ENCODE assay signal across 8 mouse cellular contexts in genomic region chr17:23545841-23546240, GRCm38 (mm10). TPM values are rescaled to one million over a fixed set of nuclear protein-coding genes. Genes with fewer than 3 reads are reported as not detected.
A peak's percentile ranks its signal among the peaks of the same experiment; 100 is the strongest.
DNase-seq lines count a peak whose midpoint lies in the region; ATAC-seq and TF ChIP-seq lines count a peak whose summit lies in the region.

No protein-coding gene starts in this region.

- no peaks in the 10 kb centered on the region for H3K36me3 ChIP-seq in CH12.LX (replicated peaks in 1 of 2; ENCODE audit: control insufficient read depth in 1 of 2, insufficient read depth in 1 of 2, low read length in 1 of 2)
- H3K36me3 ChIP-seq in forebrain, embryonic 16.5 days (ENCODE audit: control insufficient read depth, insufficient read depth): no peaks in the 10 kb centered on the region
- no peaks in the 10 kb centered on the region for H3K36me3 ChIP-seq in liver, embryonic 16.5 days (ENCODE audit: control insufficient read depth, insufficient read depth)

- TF ChIP-seq EP300 in CH12.LX (IDR thresholded peaks at IDR 0.05; ENCODE audit: low read length): no peak

- dilution Hi-C loops in CH12.LX (cut with MboI; ENCODE audit: extremely low pct_ligation_motif_present, extremely low pct_unique_long_range_greater_than_20kb, low sequenced_read_pairs): no loop called here

- H3K27ac ChIP-seq in gastrocnemius, adult 2 months: no peak overlapping the region
- H3K27ac ChIP-seq in CH12.LX (ENCODE audit: insufficient read depth, low read depth): no peak overlapping the region
- H3K27ac ChIP-seq in forebrain, embryonic 16.5 days (ENCODE audit: low read length): no peak overlapping the region
- H3K27ac ChIP-seq in liver, embryonic 16.5 days (ENCODE audit: low read length): no peak overlapping the region

- H3K4me3 ChIP-seq in gastrocnemius, adult 2 months: peak overlapping the region; percentile 84
- H3K4me3 ChIP-seq in CH12.LX (replicated peaks in 1 of 3; ENCODE audit: low read depth in 2 of 3, low read length in 2 of 3, poor library complexity in 1 of 3): no peak overlapping the region
- peak overlapping the region; percentile 72; the same call in 1 of the 2 replicates for H3K4me3 ChIP-seq in forebrain, embryonic 16.5 days (replicated peaks; ENCODE audit: low read length)
- peak overlapping the region; percentile 76 for H3K4me3 ChIP-seq in liver, embryonic 16.5 days (ENCODE audit: low read depth, low read length)

- no peaks in the 10 kb centered on the region for H3K79me2 ChIP-seq in CH12.LX (replicated peaks; ENCODE audit: control insufficient read depth, extremely low read depth, insufficient read depth, poor library complexity, severe bottlenecking)

- no peak overlapping the region for H3K9ac ChIP-seq in CH12.LX (ENCODE audit: insufficient read depth, low read depth)
- no peak overlapping the region for H3K9ac ChIP-seq in forebrain, embryonic 16.5 days (replicated peaks; ENCODE audit: low read depth, low read length)
- H3K9ac ChIP-seq in liver, embryonic 16.5 days (ENCODE audit: low read depth, low read length): no peak overlapping the region

- H3K4me1 ChIP-seq in CH12.LX (ENCODE audit: control insufficient read depth in 1 of 2, insufficient read depth in 2 of 2): peaks cover 2 to 3% of the 10 kb centered on the region in 2 experiments; a peak in 2 of 4 replicates
- peaks cover 12% of the 10 kb centered on the region for H3K4me1 ChIP-seq in forebrain, embryonic 16.5 days (replicated peaks; ENCODE audit: control insufficient read depth, insufficient read depth, low read length)
- peaks cover 21% of the 10 kb centered on the region for H3K4me1 ChIP-seq in liver, embryonic 16.5 days (ENCODE audit: control insufficient read depth, low read depth, low read length)

- in situ Hi-C loops in CH12.LX (cut with MboI; ENCODE audit: low pct_ligation_motif_present, low pct_unique_long_range_greater_than_20kb, low sequenced_read_pairs): no loop called here

- DNase-seq in gastrocnemius, adult 2 months: no peak
- no peak for DNase-seq in gastrocnemius, postnatal 36 days
- DNase-seq in CH12.LX (ENCODE audit: extremely low read depth): no peak
- no peak for DNase-seq in adrenal gland, adult 2 months
- DNase-seq in cerebellum, adult 9-11 months: no peak
- DNase-seq in cerebellum, postnatal 4 days (ENCODE audit: low spot score in 2 of 2): no peak

- no peak for TF ChIP-seq POLR2A in CH12.LX (IDR thresholded peaks at IDR 0.05; ENCODE audit: low read depth, low read length)

- ATAC-seq in forebrain, embryonic 16.5 days: no peak
- no peak for ATAC-seq in liver, embryonic 16.5 days (ENCODE audit: low read depth)

- no peak for TF ChIP-seq CTCF in gastrocnemius, adult 2 months (IDR thresholded peaks at IDR 0.05)
- no peak for TF ChIP-seq CTCF in CH12.LX (conservative IDR thresholded peaks at IDR 0.05 in 1 of 2, IDR thresholded peaks at IDR 0.05 in 1 of 2; ENCODE audit: low read depth in 2 of 2, low read length in 2 of 2)

- H3K27me3 ChIP-seq in CH12.LX (replicated peaks): no peaks in the 10 kb centered on the region
- peaks cover 3% of the 10 kb centered on the region; the same call in 1 of the 2 replicates for H3K27me3 ChIP-seq in forebrain, embryonic 16.5 days (replicated peaks; ENCODE audit: control insufficient read depth, insufficient read depth, low read length)
- H3K27me3 ChIP-seq in liver, embryonic 16.5 days (ENCODE audit: control insufficient read depth, insufficient read depth, low read depth, low read length): no peaks in the 10 kb centered on the region

- intact Hi-C loops in gastrocnemius, adult 2 months (cut with DNase I): no loop called here
- intact Hi-C loops in gastrocnemius, postnatal 36 days (cut with DNase I): loop anchor here (10.0 kb wide), 1 partner anchor 351 kb away; the partner anchor contains the start of gene Zfp40

- WGBS in forebrain, embryonic 16.5 days: 11% methylated on average over 6 of the region's 6 CpGs
- 5% methylated on average over 6 of the region's 6 CpGs for WGBS in liver, embryonic 16.5 days (ENCODE audit: insufficient replicate concordance)

- TF ChIP-seq RAD21 in CH12.LX (IDR thresholded peaks at IDR 0.05; ENCODE audit: low read depth, low read length): no peak

- H3K4me2 ChIP-seq in CH12.LX (ENCODE audit: insufficient read depth, low read depth, poor library complexity, severe bottlenecking): peak overlapping the region; percentile 27
- H3K4me2 ChIP-seq in forebrain, embryonic 16.5 days (ENCODE audit: low read length): peak overlapping the region; percentile 60; the same call in 1 of the 2 replicates
- peak overlapping the region; percentile 74; the same call in 1 of the 2 replicates for H3K4me2 ChIP-seq in liver, embryonic 16.5 days (ENCODE audit: low read depth, low read length)

- no peaks in the 10 kb centered on the region for H3K9me3 ChIP-seq in CH12.LX (replicated peaks; ENCODE audit: low read length)
- no peaks in the 10 kb centered on the region for H3K9me3 ChIP-seq in forebrain, embryonic 16.5 days (ENCODE audit: control insufficient read depth, low read length)
- no peaks in the 10 kb centered on the region for H3K9me3 ChIP-seq in liver, embryonic 16.5 days (replicated peaks; ENCODE audit: control insufficient read depth, low read length)

TF ChIP-seq in CH12.LX, 34 proteins besides CTCF, POLR2A, EP300 and RAD21:
- no peak for TF ChIP-seq MEF2A (IDR thresholded peaks at IDR 0.05; ENCODE audit: borderline replicate concordance, low read depth, low read length)
- no peak for TF ChIP-seq JUND (conservative IDR thresholded peaks at IDR 0.05; ENCODE audit: low read depth, low read length)
- no peak for TF ChIP-seq CHD1 (IDR thresholded peaks at IDR 0.05; ENCODE audit: low read depth, low read length)
- TF ChIP-seq USF1 (IDR thresholded peaks at IDR 0.05; ENCODE audit: low read depth, low read length): no peak
- TF ChIP-seq KAT2A (IDR thresholded peaks at IDR 0.05; ENCODE audit: insufficient replicate concordance, low read length): no peak
- TF ChIP-seq ZMIZ1 (IDR thresholded peaks at IDR 0.05; ENCODE audit: low read depth, low read length): no peak
- TF ChIP-seq MYC (IDR thresholded peaks at IDR 0.05; ENCODE audit: low read depth, low read length): no peak
- TF ChIP-seq NELFE (IDR thresholded peaks at IDR 0.05; ENCODE audit: low read depth, low read length): no peak
- TF ChIP-seq CHD2 (IDR thresholded peaks at IDR 0.05; ENCODE audit: low read length): no peak

RNA-seq across cellular contexts. Expression of gene Zfp213, which starts 18.2 kb away (rescaled TPM):
- total RNA-seq in gastrocnemius, adult 2 months (2021): 1 to 10 TPM; 2.0 to 3.3 TPM
- 1 to 10 TPM; 1.8 TPM for total RNA-seq in gastrocnemius, postnatal 36 days (2021)
- total RNA-seq in CH12.LX (2012; rRNA removed): 10.9 and 11.4 TPM in 2 replicates
- total RNA-seq in CH12.LX (2014; rRNA removed): 8.5 and 9.4 TPM in 2 replicates
- polyA plus RNA-seq in CH12.LX (2012; ENCODE audit: insufficient read length, low read depth): 7.1 and 8.0 TPM in 2 replicates
- polyA plus RNA-seq in forebrain, embryonic 16.5 days (2015; fragmentation: Nextera tagmentation; extraction: Ambion mirVana): 19.0 and 19.1 TPM in 2 replicates
- polyA plus RNA-seq in liver, embryonic 16.5 days (2015; fragmentation: Nextera tagmentation; extraction: Ambion mirVana): 4.8 and 5.3 TPM in 2 replicates
- total RNA-seq in adrenal gland, adult 2 months (2021): 10 to 100 TPM; 11.0 to 11.6 TPM
- polyA plus RNA-seq in adrenal gland, adult 2 months (2012; rRNA removed): 25.5 and 28.1 TPM in 2 replicates

RNA-seq across cellular contexts. Expression of gene Zfp13, which starts 53.4 kb away (rescaled TPM):
- 1 to 10 TPM; 1.5 to 2.1 TPM for total RNA-seq in gastrocnemius, adult 2 months (2021)
- total RNA-seq in gastrocnemius, postnatal 36 days (2021): 1 to 10 TPM; 1.5 to 1.8 TPM
- total RNA-seq in CH12.LX (2012; rRNA removed) (0.30 TPM in 1 of 2 replicates, not detected in the other), CH12.LX (2014; rRNA removed) (not detected in 2 replicates)
- polyA plus RNA-seq in CH12.LX (2012; ENCODE audit: insufficient read length, low read depth): not detected in 2 replicates
- polyA plus RNA-seq in forebrain, embryonic 16.5 days (2015; fragmentation: Nextera tagmentation; extraction: Ambion mirVana): 26.2 and 28.5 TPM in 2 replicates
- polyA plus RNA-seq in liver, embryonic 16.5 days (2015; fragmentation: Nextera tagmentation; extraction: Ambion mirVana): 1.3 and 1.6 TPM in 2 replicates
- total RNA-seq in adrenal gland, adult 2 months (2021): 10 to 100 TPM in 1 of 2 experiments, 1 to 10 TPM in 1; 6.6 to 12.4 TPM
- polyA plus RNA-seq in adrenal gland, adult 2 months (2012; rRNA removed): 25.1 and 25.4 TPM in 2 replicates

RNA-seq across cellular contexts. Expression of gene Zscan10, which starts 54.8 kb away (rescaled TPM):
- total RNA-seq in gastrocnemius, adult 2 months (2021): not detected
- total RNA-seq in gastrocnemius, postnatal 36 days (2021): not detected
- total RNA-seq in CH12.LX (2012; rRNA removed): not detected in 2 replicates
- not detected in 2 replicates for total RNA-seq in CH12.LX (2014; rRNA removed)
- not detected in 2 replicates for polyA plus RNA-seq in CH12.LX (2012; ENCODE audit: insufficient read length, low read depth)
- not detected in 2 replicates for polyA plus RNA-seq in forebrain, embryonic 16.5 days (2015; fragmentation: Nextera tagmentation; extraction: Ambion mirVana)
- polyA plus RNA-seq in liver, embryonic 16.5 days (2015; fragmentation: Nextera tagmentation; extraction: Ambion mirVana): not detected in 2 replicates
- total RNA-seq in adrenal gland, adult 2 months (2021): not detected
- polyA plus RNA-seq in adrenal gland, adult 2 months (2012; rRNA removed): 0.04 TPM in 1 of 2 replicates, not detected in the other

Comparison
In these comparisons a context has a peak if more than half of its experiments do, and no peak if none do; other contexts are left out.
1. H3K4me3 ChIP-seq: peak in gastrocnemius, adult 2 months (single experiment), forebrain, embryonic 16.5 days (single experiment) and liver, embryonic 16.5 days (single experiment); none in CH12.LX (0 of 3).
2. Peak in every context shown above with its lines, with median percentiles within 50 percentile points of each other: H3K4me2 ChIP-seq.